Mouse (Mus musculus): ENCODE data around the gene Dhx15.

Gene Dhx15

DNA sequence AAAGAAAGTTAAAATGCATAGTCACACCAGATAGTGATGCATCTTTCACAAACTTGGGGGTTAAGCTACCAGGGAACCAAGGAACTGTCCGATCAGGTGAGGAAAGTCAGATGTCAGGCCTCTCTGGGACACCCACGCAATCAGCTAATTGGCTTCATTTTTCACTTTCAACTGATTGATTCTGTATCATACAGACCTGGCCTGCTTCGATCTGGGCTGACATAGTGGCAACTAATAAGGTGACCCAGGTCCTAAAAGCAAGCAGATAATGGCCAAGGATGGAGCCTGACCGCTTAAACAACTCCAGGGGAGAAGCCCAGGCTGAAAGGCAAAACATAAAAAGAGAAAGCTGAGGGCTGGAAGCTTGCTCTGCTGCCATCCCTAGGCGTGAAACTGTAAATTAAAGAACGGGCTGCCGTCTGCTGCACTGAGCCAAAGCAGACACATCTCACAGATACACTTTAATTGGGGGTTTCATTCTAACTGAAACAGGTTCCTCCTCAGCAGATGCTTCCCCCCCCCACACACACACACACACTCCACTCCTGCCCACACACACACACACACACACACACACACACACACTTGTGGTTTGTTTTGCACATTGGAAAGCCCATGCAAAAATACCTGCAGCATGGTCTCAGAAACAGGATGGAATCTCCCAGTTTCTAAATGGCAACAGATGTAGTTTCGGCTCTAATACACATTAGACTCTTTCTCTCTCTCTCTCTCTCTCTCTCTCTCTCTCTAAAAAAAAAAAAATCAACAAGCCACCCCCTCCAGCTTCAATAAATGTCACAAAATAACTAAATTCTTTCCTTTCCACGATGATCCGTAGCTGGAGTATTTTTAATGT, 79.3 kb downstream of the Dhx15 start:
- no peak for DNase-seq (ENCODE audit: low spot score)
